Mouse (Mus musculus): ENCODE results near the gene Rnf40. TPM values are rescaled to one million over a fixed set of nuclear protein-coding genes. Genes with fewer than 3 reads are reported as not detected.
A peak's percentile ranks its signal among the peaks of the same experiment; 100 is the strongest.

Rnf40 gene
- polyA plus RNA-seq, 1 experiment from 2014 or later: 41.5 TPM

GRCm38 (mm10) chr7:127649206-127649605, 60.6 kb downstream of the Rnf40 start:
- 86% methylated on average over 5 of the region's 6 CpGs for WGBS
- no peak for ATAC-seq (ENCODE audit: low FRiP score, low TSS enrichment)
- H3K9ac ChIP-seq (ENCODE audit: low read depth, low read length): no peak overlapping the region
- H3K36me3 ChIP-seq (ENCODE audit: control insufficient read depth, insufficient read depth, low read length): no peaks in the 10 kb centered on the region
- no peaks in the 10 kb centered on the region for H3K9me3 ChIP-seq (ENCODE audit: control insufficient read depth, low read length)
- no peak overlapping the region for H3K4me2 ChIP-seq (replicated peaks; ENCODE audit: low read depth, low read length)
- H3K27ac ChIP-seq (ENCODE audit: low read depth, low read length): no peak overlapping the region
- no peaks in the 10 kb centered on the region for H3K27me3 ChIP-seq (ENCODE audit: control insufficient read depth, insufficient read depth, low read length)
- no peak overlapping the region for H3K4me3 ChIP-seq (ENCODE audit: low read length)
- H3K4me1 ChIP-seq (ENCODE audit: control insufficient read depth, insufficient read depth, low read length): no peaks in the 10 kb centered on the region

GRCm38 (mm10) chr7:127651624-127652023, 63.1 kb downstream of the Rnf40 start:
- Histone ChIP-seq H3K4me1 (ENCODE audit: control insufficient read depth, insufficient read depth, low read length) (no peaks in the 10 kb centered on the region), H3K27ac (ENCODE audit: low read depth, low read length) (no peak overlapping the region; the same call in 1 of the 2 replicates), H3K36me3 (ENCODE audit: control insufficient read depth, insufficient read depth, low read length) (no peaks in the 10 kb centered on the region), H3K27me3 (ENCODE audit: control insufficient read depth, insufficient read depth, low read length) (no peaks in the 10 kb centered on the region), H3K4me3 (ENCODE audit: low read length) (no peak overlapping the region), H3K4me2 (replicated peaks; ENCODE audit: low read depth, low read length) (peak overlapping the region; percentile 36), H3K9me3 (ENCODE audit: control insufficient read depth, low read length) (no peaks in the 10 kb centered on the region), H3K9ac (ENCODE audit: low read depth, low read length) (no peak overlapping the region)
- ATAC-seq (ENCODE audit: low FRiP score, low TSS enrichment): no peak
- WGBS: 75% methylated on average over 2 of the region's 3 CpGs

GRCm38 (mm10) chr7:127652050-127652449, 63.5 kb downstream of the Rnf40 start:
- peak overlapping the region; percentile 40 for H3K9ac ChIP-seq (ENCODE audit: low read depth, low read length)
- no peaks in the 10 kb centered on the region for H3K9me3 ChIP-seq (ENCODE audit: control insufficient read depth, low read length)
- no peak for ATAC-seq (ENCODE audit: low FRiP score, low TSS enrichment)
- H3K4me3 ChIP-seq (ENCODE audit: low read length): 0 out of 2 replicates have a peak overlapping the region, but pooled peaks have one; percentile 1
- H3K36me3 ChIP-seq (ENCODE audit: control insufficient read depth, insufficient read depth, low read length): no peaks in the 10 kb centered on the region
- no peaks in the 10 kb centered on the region for H3K27me3 ChIP-seq (ENCODE audit: control insufficient read depth, insufficient read depth, low read length)
- WGBS: 6% methylated on average over 18 of the region's 18 CpGs
- H3K4me2 ChIP-seq (replicated peaks; ENCODE audit: low read depth, low read length): peak overlapping the region; percentile 36
- H3K27ac ChIP-seq (ENCODE audit: low read depth, low read length): no peak overlapping the region; the same call in 1 of the 2 replicates
- no peaks in the 10 kb centered on the region for H3K4me1 ChIP-seq (ENCODE audit: control insufficient read depth, insufficient read depth, low read length)

- no peak overlapping the region for H3K9ac ChIP-seq (ENCODE audit: low read depth, low read length)
- H3K27me3 ChIP-seq (ENCODE audit: control insufficient read depth, insufficient read depth, low read length): no peaks in the 10 kb centered on the region
- H3K4me1 ChIP-seq (ENCODE audit: control insufficient read depth, insufficient read depth, low read length): no peaks in the 10 kb centered on the region
- H3K27ac ChIP-seq (ENCODE audit: low read depth, low read length): no peak overlapping the region
- 74% methylated on average over 10 of the region's 10 CpGs for WGBS
- H3K4me3 ChIP-seq (ENCODE audit: low read length): no peak overlapping the region
- H3K36me3 ChIP-seq (ENCODE audit: control insufficient read depth, insufficient read depth, low read length): no peaks in the 10 kb centered on the region
- H3K4me2 ChIP-seq (replicated peaks; ENCODE audit: low read depth, low read length): no peak overlapping the region
- no peak for ATAC-seq (ENCODE audit: low FRiP score, low TSS enrichment)
- H3K9me3 ChIP-seq (ENCODE audit: control insufficient read depth, low read length): no peaks in the 10 kb centered on the region
These were observed 65.8 kb downstream of the Rnf40 start for GRCm38 (mm10) chr7:127654318-127654717.

Other genes with a start within 250 kb of the Rnf40 start
- gene Zfp768, start 243.2 kb upstream of the Rnf40 start, polyA plus RNA-seq (2014; fragmentation: Nextera tagmentation; extraction: Ambion mirVana): 7.0 and 7.6 TPM in 2 replicates
- gene Zfp747, start 212.7 kb upstream of the Rnf40 start, polyA plus RNA-seq (2014; fragmentation: Nextera tagmentation; extraction: Ambion mirVana): 5.7 and 8.4 TPM in 2 replicates
- 2.6 and 7.2 TPM in 2 replicates for gene 9130019O22Rik, start 201.6 kb upstream of the Rnf40 start, polyA plus RNA-seq (2014; fragmentation: Nextera tagmentation; extraction: Ambion mirVana)
- gene E430018J23Rik, start 195.1 kb upstream of the Rnf40 start, polyA plus RNA-seq (2014; fragmentation: Nextera tagmentation; extraction: Ambion mirVana): 5.5 and 8.0 TPM in 2 replicates
- gene Zfp764, start 181.9 kb upstream of the Rnf40 start, polyA plus RNA-seq (2014; fragmentation: Nextera tagmentation; extraction: Ambion mirVana): 6.8 and 8.8 TPM in 2 replicates
- gene Zfp688, start 166.7 kb upstream of the Rnf40 start, polyA plus RNA-seq (2014; fragmentation: Nextera tagmentation; extraction: Ambion mirVana): 26.8 and 27.6 TPM in 2 replicates
- 6.4 and 10.8 TPM in 2 replicates for gene Zfp689, start 139.6 kb upstream of the Rnf40 start, polyA plus RNA-seq (2014; fragmentation: Nextera tagmentation; extraction: Ambion mirVana)
- 40.9 and 48.4 TPM in 2 replicates for gene Prr14, start 129.2 kb upstream of the Rnf40 start, polyA plus RNA-seq (2014; fragmentation: Nextera tagmentation; extraction: Ambion mirVana)
- 16.1 and 16.7 TPM in 2 replicates for gene Fbrs, start 109.6 kb upstream of the Rnf40 start, polyA plus RNA-seq (2014; fragmentation: Nextera tagmentation; extraction: Ambion mirVana)
- 43.0 and 82.3 TPM in 2 replicates for gene Srcap, start 76.8 kb upstream of the Rnf40 start, polyA plus RNA-seq (2014; fragmentation: Nextera tagmentation; extraction: Ambion mirVana)
- 25.1 and 25.4 TPM in 2 replicates for gene Gm42715, start 69.2 kb upstream of the Rnf40 start, polyA plus RNA-seq (2014; fragmentation: Nextera tagmentation; extraction: Ambion mirVana)
- 6.3 and 10.0 TPM in 2 replicates for gene Tmem265, start 27.4 kb upstream of the Rnf40 start, polyA plus RNA-seq (2014; fragmentation: Nextera tagmentation; extraction: Ambion mirVana)
- gene Phkg2, start 15.4 kb upstream of the Rnf40 start, polyA plus RNA-seq (2014; fragmentation: Nextera tagmentation; extraction: Ambion mirVana): 37.8 and 39.8 TPM in 2 replicates
- gene Ccdc189, start 172 bp upstream of the Rnf40 start, polyA plus RNA-seq (2014; fragmentation: Nextera tagmentation; extraction: Ambion mirVana): 12.7 and 14.5 TPM in 2 replicates
- gene Zfp629, start 27.0 kb downstream of the Rnf40 start, polyA plus RNA-seq (2014; fragmentation: Nextera tagmentation; extraction: Ambion mirVana): 14.0 and 23.5 TPM in 2 replicates
- gene Bcl7c, start 120.2 kb downstream of the Rnf40 start, polyA plus RNA-seq (2014; fragmentation: Nextera tagmentation; extraction: Ambion mirVana): 65.9 and 79.1 TPM in 2 replicates
- gene Ctf1, start 124.0 kb downstream of the Rnf40 start, polyA plus RNA-seq (2014; fragmentation: Nextera tagmentation; extraction: Ambion mirVana): 17.5 and 23.7 TPM in 2 replicates
- 0.43 and 0.55 TPM in 2 replicates for gene Ctf2, start 143.4 kb downstream of the Rnf40 start, polyA plus RNA-seq (2014; fragmentation: Nextera tagmentation; extraction: Ambion mirVana)
- gene Fbxl19, start 155.8 kb downstream of the Rnf40 start, polyA plus RNA-seq (2014; fragmentation: Nextera tagmentation; extraction: Ambion mirVana): 6.2 and 10.0 TPM in 2 replicates
- gene Orai3, start 181.0 kb downstream of the Rnf40 start, polyA plus RNA-seq (2014; fragmentation: Nextera tagmentation; extraction: Ambion mirVana): 12.9 and 19.7 TPM in 2 replicates
- gene Setd1a, start 187.9 kb downstream of the Rnf40 start, polyA plus RNA-seq (2014; fragmentation: Nextera tagmentation; extraction: Ambion mirVana): 32.6 and 34.7 TPM in 2 replicates
- not detected in 2 replicates for gene Gm49388, start 196.8 kb downstream of the Rnf40 start, polyA plus RNA-seq (2014; fragmentation: Nextera tagmentation; extraction: Ambion mirVana)
- gene Hsd3b7, start 211.8 kb downstream of the Rnf40 start, polyA plus RNA-seq (2014; fragmentation: Nextera tagmentation; extraction: Ambion mirVana): 18.0 and 18.7 TPM in 2 replicates
- gene Stx4a, start 235.5 kb downstream of the Rnf40 start, polyA plus RNA-seq (2014; fragmentation: Nextera tagmentation; extraction: Ambion mirVana): 22.1 and 34.3 TPM in 2 replicates
- gene Stx1b, start 235.8 kb downstream of the Rnf40 start, polyA plus RNA-seq (2014; fragmentation: Nextera tagmentation; extraction: Ambion mirVana): 2.6 and 4.4 TPM in 2 replicates